Mouse (Mus musculus) skeletal muscle tissue, adult 2 months (tissue): ENCODE measurements around the gene Vps51.

Source experiments
- DNase-seq: peaks from one replicate; pipeline ENCODE4 v3.0.0-alpha.2; 2012; ENCODE audit warnings: low read depth, low spot score

Gene Vps51

DNA sequence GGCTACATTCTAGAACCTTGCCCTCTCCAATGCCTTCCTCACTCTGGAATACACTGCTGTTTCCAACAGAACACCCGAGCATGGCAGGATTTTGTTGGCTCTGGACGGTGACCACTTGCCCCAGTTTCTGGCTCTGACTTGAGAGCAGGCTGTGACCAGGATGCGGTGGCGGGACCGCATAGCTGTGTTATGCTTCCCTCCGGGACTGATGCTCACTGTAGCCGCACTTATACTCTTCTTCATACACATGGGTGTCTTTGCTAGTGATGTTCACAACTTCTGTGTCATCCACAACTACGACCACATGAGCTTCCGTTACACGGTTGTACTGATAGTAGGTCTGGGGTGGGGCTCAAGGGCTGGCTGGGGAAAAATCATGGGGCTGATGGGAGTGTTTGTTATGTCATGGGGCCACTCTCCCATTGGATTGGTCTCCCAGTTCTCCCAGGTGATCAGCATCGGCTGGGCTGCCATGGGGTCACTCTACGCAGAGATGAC, 3.0 kb upstream of the Vps51 start, which contains the start of gene Tmem262:
Tmem262 (plus strand) TSS at position 51 of the 498 bp plus-strand sequence.
- DNase-seq, result no peak

DNA sequence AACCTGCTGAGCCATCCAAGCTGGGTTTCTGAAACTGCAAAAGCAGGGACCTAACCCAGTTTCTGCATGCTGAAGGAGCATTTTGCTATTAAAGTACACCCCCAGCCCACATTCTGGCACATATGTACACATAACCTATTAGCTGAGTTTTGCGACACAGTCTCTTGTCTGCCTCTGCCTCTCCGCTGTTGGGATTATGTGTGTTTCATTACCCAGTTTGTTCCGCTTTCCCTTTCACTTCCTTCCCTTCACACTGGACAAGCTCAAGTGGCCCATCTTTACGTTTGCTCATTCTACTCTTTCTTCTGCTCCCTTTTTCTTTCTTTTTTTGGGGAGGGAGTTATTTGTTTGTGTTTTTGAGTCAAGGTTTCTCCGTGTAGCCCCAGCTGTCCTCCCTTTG, 3.1 kb downstream of the Vps51 start:
- no peak for DNase-seq

DNA sequence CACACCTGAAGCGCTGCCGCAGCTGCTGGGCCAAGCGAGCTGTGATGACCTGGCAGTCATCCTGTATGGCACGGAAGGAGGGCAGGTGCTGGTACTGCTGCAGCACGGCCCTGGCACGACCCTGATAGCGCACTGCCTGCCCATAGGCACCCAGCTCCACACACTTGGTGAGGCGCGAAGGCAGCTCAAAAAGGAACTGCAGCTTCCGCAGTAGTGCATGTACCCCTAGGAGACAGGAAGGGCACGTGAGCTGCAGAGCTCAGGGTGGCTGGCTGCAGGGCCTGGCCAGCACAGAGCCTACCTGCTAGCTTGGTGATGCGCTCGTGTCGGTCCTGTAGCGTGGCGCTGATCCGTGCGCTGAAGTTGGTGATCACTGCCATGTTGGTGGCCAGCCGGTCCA, 5.8 kb downstream of the Vps51 start:
- DNase-seq, result no peak

DNA sequence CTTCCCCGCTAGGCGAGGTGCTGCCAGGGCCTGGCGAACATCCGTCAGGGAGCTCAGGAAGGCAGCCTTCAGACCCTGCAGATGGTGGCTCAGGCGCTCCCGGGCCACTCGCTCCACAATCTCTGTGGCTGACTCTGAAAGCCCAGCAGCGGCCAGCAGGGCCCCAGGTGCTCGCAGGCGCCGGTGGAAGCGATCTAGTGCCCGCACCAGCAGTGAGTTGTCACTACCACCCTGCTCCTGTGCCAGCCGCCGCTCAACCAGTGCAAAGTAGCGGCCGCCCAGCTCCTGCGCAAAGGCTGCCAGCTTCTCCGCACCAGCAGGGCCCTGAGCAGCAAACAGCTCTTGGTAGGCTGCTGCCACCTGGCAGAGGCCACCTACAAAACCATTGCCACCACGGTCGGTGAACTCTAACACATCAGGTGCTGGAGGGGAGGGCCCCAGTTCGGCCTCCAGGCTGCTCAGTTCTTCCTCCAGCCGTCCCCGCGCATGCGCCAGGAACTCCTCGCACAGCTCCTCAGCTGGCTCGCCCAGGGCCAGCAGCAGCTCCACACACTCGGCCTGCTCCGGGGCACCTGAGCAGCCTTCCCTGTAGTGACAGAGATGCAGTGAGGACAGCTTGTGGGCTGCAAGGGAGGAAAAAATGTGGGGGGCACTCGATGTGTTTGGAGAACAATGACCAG, 6.3 kb downstream of the Vps51 start:
- DNase-seq, result no peak

DNA sequence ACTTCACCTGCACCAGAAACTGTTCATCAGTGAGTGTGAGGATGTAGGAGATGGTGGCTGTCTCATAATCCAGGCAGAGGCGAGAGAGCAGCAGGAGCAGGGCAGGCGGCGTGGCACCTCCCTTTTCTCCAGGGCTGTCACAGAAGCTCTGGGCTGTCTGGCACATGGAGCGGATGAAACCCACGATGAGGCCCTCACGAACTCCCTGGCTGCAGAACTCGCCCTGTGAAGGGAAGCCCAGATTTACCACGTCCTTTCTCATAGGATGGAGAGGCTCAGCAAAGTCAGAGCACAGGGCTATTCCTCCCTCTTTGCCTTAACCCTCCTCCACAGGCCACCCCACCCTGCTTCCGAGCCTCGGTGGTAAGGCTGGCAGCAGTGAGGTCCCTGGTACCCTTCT, 7.2 kb downstream of the Vps51 start:
- no peak for DNase-seq

DNA sequence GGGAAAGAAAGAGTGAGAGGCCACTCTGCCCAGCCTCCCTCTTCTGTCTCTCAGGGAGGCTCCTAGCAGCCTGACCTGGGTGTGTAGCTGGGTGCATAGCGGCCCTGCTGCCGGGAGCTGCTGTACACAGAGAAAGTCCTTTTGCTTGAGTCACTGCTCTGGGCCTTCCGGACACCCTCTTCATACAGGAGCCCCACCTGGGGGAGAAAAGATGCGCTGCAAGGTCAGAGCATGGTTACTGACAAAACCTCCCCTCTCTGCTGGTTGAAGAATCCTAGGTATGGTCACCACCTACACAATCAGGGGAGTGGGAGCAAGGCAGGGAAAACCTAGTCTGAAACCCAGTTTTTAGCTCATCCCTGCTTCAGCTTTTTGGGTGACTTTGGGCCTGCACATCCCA, 8.1 kb downstream of the Vps51 start:
- no peak for DNase-seq

DNA sequence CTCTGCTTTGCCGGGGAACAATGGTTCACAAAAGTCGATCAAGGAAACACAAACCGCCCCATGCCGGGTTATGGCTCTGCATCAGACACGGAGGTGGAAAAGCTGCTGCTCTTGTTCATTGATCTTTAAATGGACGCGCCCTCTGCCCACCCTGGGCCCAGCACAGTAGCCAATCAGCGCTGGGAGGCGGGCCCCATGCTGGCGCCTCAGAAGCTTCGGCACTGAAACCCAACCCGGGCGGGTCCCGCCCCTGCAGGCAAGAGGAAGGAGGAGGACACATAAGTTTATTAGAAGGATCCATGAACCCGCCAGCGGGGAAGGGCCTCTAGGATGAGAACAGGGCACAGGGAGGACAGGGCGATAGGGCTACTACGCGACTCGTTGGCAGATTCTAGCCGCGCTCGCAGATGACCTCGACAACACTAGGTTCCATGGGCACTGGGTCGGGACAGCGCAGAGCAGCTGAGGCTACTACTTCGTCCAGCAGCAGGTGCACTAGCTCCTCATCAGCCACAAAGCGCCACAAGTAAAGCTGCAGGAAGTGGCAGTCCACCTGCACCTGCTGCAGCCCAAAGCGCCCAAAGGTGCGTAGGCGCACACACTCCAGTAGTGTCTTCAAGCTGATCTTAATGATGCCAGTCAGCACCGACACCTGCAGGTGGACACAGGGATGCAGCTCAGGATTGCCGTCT, 9.2 kb downstream of the Vps51 start, which contains the start of gene Tm7sf2:
Tm7sf2 (minus strand) TSS at position 650 of the 692 bp plus-strand sequence.
- peak; percentile 82 for DNase-seq

DNA sequence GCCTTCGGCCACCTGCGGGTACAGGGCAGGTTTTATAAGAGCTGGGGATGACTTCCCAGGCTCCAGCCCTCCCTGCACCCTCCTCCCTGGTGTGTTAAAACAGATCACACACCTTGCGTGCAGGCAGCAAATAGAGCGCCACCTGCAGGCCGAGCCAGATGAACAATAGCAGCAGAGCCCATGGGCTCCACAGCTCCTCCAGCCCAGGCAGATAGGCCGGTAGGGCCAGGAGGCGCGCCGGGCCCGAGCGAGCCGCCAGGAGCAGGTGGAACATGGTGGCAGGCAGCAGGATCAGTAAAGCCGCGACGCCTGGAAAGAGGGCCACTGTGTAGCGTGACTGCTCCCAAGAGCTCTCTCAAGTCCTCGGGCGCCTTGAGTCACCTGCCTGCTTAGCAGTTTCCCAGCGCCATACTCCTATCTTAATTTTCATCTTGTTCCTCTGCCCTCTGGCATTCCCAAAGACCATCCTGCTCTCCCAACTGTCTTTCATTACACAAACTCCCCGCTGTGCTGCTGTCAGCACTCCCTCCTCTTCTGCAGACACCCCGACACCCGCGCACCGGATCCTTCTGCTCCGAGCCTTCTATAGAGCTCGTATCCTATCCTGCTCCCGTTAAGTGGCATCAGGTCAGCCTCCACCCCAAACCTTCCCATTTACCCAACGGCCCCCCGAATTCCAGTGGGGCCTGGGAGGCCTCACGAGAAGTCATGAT, 9.9 kb downstream of the Vps51 start:
- peak; percentile 69 for DNase-seq

DNA sequence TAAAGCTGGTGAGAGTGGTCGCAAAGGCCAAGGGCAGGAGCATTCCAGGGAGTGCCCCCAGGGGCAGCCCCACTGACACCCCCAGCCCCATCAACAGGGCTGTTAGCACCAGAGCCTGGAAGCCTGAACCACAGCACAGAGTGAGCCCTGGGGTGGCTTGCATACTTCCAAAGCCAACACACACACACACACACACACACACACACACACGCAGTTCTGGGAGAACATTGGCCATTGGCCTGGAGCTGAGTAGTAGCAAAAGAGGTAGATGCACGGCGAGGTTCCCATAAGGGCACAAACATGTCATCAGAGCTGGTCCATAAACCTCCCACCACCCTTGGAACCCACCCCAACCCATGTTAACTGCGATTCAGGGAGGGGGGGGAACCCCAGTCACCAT, 10.5 kb downstream of the Vps51 start:
- no peak for DNase-seq

DNA sequence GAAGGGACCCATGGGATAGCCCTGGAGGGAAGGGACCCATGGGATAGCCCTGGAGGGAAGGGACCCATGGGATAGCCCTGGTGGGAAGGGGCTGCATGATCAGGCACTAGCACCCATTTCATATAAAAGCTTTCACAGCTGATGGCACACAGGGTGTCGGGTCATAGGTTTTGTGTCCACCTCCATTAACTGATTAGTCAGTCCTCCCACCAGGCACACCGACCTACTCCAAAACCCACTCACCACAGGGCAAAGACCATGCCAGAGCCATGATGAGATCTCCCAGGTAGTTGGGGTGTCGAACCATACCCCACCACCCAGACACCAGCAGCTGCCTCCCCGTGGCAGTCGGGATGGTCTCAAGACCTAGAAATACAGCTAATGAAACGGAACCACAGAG, 13.9 kb downstream of the Vps51 start:
- DNase-seq, result no peak

DNA sequence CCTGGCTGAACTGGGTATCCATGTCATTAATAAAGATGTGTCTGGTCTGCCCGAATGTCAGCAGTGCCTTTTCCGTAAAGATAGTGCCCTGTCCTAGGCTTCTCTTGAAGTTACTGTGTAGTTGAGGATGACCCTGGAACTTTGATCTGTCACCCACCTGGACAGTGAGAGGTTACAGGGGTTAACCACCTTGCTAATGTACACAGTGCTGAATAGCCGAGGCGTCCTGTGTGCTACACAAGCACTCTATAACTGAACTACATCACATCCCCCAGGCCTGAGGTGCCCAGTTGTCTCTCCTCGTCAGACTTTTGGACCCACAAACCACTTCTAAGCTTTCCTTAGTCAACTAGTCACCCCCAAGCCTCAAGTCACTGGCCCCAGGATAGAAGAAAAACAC, 14.6 kb downstream of the Vps51 start:
- no peak for DNase-seq

DNA sequence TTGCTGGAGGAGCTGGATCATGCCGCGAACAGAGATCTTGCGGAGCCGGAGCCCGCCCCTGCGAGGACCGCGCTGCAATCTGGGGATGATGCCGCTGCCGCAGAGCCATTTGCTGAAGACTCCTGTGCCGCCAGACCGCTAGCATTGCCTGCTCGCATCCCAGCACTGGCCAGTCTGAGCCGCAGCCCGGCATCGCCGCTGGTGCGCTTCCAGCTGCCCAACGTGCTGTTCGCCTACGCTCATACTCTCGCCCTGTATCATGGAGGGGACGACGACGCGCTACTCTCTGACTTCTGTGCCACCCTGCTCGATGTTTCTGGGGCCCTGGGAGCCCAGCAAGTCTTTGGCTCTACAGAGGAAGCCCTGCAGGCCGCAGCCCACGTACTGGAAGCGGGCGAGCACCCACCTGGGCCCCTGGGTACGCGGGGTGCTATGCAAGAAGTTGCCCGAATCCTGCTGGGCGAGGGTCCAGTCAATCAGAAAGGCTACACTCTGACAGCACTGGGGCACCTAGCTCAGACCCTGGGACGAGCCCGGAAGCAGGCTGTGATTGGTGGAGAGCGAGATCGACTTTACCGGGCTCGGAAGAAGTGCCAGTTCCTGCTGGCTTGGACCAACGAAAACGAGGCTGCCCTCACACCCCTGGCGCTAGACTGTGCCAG, 15.3 kb downstream of the Vps51 start:
- DNase-seq, result no peak

DNA sequence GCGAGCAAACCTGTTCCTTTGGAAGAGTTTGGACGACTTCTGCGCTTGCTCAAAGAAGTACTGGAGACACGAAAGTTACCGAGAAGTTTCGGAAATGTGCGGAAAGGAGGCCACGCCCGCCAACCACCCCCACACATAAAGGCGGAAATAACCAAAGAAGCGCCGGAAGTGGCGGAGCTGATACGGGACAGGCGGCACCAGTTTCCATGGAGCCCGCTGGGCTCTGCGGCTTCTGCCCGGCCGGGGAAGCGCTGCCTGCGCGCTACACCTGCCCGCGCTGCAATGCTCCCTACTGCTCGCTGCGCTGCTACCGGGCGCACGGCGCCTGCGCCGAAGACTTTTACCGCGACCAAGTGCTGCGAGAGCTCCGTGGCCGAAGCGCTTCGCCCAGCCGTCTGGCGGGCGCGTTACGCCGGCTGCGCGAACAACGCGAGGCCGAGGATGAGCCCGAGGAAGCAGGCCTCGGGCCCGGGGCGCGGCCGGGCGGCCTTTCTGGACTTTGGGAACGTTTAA, 16.0 kb downstream of the Vps51 start, which contains the start of gene Znhit2:
Znhit2 (plus strand) TSS at position 172 of the 513 bp plus-strand sequence.
- peak; percentile 89 for DNase-seq

DNA sequence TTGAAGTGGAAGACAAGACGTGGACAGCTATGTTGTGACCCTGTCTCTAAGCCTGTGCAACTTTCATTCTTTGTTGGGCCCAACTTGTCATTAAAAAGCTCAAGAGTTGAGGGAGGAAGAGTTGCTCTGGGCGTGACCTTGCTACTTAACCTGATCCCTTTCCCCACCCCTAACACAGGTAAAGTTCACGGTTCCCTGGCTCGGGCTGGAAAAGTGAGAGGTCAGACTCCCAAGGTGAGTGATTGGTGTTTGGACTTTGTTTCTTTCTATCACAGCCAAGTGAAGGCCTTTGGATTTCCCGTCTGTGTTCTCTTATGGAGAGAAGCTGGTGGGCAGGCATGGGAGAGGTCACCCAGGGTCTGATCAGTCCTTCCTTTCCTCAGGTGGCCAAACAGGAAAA, 18.1 kb downstream of the Vps51 start:
- no peak for DNase-seq

DNA sequence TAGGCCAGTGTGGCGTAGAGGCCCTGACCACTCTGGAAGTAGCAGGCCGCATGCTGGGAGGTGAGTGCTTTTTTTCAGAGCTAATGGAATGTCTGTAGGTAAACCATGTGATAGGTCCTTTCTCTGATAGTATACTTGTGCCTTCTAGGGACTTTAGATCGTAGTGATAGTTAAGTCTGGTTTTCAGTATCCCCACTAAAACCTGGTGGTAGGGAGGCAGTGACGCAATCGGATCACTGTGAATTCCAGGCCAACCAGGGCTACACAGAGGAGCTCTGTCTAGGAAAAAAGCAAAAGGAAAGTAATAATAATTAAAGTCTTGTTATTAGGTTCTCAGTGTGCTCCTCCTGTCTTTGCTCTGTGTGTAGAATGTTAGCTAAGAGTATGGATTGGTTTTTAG, 18.5 kb downstream of the Vps51 start:
- DNase-seq, result no peak

DNA sequence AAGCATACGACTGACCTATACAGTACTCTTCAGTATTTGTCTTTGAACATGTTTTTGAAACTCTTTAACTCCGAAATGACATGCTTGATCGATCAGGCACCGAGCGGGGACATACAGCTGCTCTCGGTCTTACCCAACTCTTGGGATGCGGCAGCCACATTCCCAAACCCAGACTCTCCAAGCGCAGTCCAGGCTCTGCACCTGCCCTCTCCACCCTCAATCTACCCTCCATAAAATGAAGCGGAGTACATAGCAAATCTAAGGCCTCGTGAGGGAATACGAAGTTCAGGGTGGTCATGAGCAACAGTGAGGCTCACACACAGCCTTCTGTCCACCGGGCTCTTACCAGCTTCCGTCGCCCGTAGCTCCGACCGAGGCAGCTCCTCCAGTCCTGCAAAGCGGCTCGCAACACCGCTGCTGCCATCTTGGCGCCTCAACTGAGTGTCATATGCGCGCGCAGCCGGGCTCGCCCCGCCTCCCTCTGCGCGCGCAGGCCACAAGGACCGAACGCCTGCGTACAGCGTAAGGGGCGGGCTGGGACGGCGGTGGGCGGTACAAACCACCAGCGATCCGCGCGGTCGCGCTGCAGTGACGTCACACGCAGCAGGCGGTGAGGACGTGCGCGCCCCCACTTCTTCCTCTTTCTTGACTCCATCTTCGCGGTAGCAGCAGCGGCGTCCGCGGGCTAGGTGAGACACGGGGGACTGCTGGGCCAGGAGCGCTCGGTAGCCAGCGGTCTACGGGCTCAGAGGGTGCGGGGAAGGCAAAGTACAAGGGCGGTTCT, 19.5 kb downstream of the Vps51 start, which contains the start of the genes Mrpl49 and Fau:
Mrpl49 (minus strand) TSS at position 473 of the 784 bp plus-strand sequence.
Fau (plus strand) TSS at position 532 of the 784 bp plus-strand sequence.
- DNase-seq, result peak; percentile 99

DNA sequence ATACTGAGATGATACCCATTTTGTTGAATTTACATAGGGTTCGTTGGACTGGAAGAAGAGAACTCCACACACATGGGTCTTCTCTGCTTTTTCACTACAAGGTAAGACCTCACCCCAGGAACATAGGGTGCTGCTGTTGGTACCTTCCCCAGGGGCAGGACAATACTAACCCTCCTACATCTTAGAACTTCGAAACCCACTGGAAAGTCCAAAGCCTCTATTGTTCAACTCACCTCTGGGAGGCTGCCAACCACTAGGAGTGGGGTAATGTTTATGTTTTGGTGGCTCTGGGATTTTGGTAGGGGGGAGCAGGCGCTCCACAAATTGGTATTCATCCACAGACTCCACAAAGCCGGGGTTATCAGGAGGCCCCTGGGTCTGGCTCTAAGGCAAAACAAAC, 20.3 kb downstream of the Vps51 start:
- DNase-seq, result no peak

DNA sequence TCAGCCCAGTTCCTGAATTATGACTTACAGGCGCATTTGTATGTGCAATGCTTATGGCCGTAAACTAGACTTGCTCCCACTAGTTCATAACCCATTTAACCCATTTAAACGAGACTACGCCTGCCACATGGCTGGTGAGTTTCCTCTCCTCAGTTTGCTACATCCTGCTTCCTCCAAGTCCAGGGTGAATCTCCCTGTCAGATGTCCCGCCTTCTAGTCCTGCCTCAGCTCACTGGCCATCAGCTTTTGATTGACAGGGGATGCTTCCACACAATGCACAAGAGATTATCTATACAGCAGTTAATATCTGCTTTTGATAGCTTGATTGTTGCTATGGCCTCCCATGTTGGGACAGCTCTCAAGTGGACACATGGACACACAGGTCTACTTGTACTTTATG, 22.7 kb downstream of the Vps51 start:
- DNase-seq, result no peak

DNA sequence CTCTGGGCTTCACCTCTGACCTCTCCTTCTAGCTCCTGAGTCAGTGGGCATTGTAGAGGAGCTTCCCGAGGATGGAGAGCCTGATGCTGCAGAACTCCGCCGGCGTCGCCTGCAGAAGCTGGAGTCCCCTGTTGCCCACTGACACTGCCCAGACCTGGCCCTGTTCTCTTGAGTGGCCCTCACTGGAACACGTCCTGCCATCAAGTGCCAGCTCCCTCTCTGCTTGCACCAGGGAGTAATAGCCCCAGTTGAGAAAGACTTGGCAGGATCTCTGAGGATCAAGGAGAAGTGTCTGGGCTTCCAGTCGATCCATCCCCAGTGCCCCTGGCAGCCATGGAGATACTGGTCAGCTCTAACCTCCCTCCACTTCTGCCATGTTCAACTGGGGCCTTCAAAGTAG, 24.5 kb downstream of the Vps51 start:
- DNase-seq, result no peak

DNA sequence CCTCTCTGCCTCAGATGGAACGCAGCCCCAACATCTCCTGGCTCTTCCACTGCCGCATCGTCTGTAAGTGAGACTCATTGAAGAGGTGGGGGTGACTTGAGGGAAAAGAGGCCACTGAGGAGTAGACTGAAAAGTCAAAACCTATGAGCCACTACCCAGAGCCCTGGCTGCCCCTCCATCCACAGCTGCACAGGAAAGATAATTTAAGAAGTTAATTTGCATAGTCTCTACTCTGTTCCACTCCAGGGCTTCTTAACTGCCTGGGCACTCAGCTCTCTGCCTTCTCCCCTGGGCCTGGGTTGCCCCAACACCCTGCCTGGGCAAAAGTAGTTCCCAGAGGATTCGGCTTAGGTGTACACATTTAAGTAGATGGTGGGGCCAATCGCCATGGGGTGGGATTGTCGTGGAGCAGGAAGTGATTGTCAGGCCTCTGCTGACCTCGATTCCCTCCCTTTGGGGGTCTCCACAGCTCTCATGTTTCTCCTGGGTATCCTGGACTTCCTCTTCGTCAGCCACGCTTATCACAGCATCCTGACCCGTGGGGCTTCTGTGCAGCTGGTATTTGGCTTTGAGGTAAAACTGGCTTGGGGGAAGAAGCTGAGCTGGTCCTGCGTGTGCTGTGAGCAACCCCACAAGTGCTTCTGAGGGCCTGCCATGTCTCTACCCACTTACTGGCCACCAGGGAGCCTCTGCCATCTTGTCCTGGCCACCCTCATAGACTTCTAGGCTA, 28.2 kb downstream of the Vps51 start:
- no peak for DNase-seq
